Mouse (Mus musculus) small intestine, adult 2 months (tissue): ENCODE measurements at regions not wholly inside any gene's neighbourhood (a gene's known extent, or its start where the extent isn't known, plus 50 kb on each side); places are given as distances from the start of the nearest gene placed in this dataset.
A peak's percentile ranks its signal among the peaks of the same experiment; 100 is the strongest.

Experiments
- H3K27ac ChIP-seq: fragments of 200-500 bp; 2 replicates; pipeline ENCODE4 v1.5.1; 2012; ENCODE audit warnings: low read depth, low read length, control low read depth, inconsistent platforms; ENCODE audit not compliant: insufficient read depth
- H3K27me3 ChIP-seq: fragments of 200-500 bp; 2 replicates; pipeline ENCODE4 v1.6.1; 2012; ENCODE audit warnings: mild to moderate bottlenecking, moderate library complexity, low read length, inconsistent platforms; ENCODE audit not compliant: control insufficient read depth, insufficient read depth
- H3K36me3 ChIP-seq: fragments of 200-500 bp; 2 replicates; pipeline ENCODE4 v1.6.1; 2012; ENCODE audit warnings: mild to moderate bottlenecking, low read length, control low read depth, inconsistent platforms; ENCODE audit not compliant: control insufficient read depth, insufficient read depth
- H3K4me1 ChIP-seq: fragments of 200-500 bp; 2 replicates; pipeline ENCODE4 v1.6.1; 2012; ENCODE audit warnings: low read length, inconsistent platforms, mixed read lengths; ENCODE audit not compliant: control insufficient read depth, insufficient read depth, insufficient read length
- H3K4me3 ChIP-seq: fragments of 200-500 bp; 2 replicates; pipeline ENCODE4 v1.5.1; 2012; ENCODE audit warnings: low read depth, mild to moderate bottlenecking, control low read depth, inconsistent platforms, low read length, moderate library complexity
- CTCF ChIP-seq: fragments of 200-500 bp; IDR thresholded peaks from 2 replicates; pipeline ENCODE4 v1.5.1; 2012; ENCODE audit warnings: low read depth, mild to moderate bottlenecking, control low read depth, inconsistent platforms, low read length, moderate library complexity, mixed read lengths; ENCODE audit not compliant: insufficient replicate concordance, insufficient read length; ENCODE audit errors: extremely low read depth
- POLR2A ChIP-seq: fragments of 200-500 bp; IDR thresholded peaks from 2 replicates; pipeline ENCODE4 v1.6.1; 2012; ENCODE audit warnings: low read depth, mild to moderate bottlenecking, control low read depth, inconsistent platforms, low read length, moderate library complexity
- WGBS: fragments of 180-500 bp; shearing (Covaris S2); methylation state at CpG from one replicate; pipeline ENCODE4 v1.1.7; 2018; 5-methylcytosine and 5-hydroxymethylcytosine counted together

- 17% methylated on average over 3 of the region's 3 CpGs for WGBS
- no peaks in the 10 kb centered on the region for H3K27me3 ChIP-seq
- H3K4me3 ChIP-seq, result peak overlapping the region; percentile 24; the same call in 1 of the 2 replicates
- no peak for TF ChIP-seq CTCF
- TF ChIP-seq POLR2A, result no peak
- H3K4me1 ChIP-seq, result 0 out of 2 replicates have a peak, but pooled peaks cover 2% of the 10 kb centered on the region
- no peak overlapping the region for H3K27ac ChIP-seq
- no peaks in the 10 kb centered on the region for H3K36me3 ChIP-seq
These were observed 77.0 kb upstream of the Tbl1x start for GRCm38 (mm10) chrX:77433811-77434192.

DNA sequence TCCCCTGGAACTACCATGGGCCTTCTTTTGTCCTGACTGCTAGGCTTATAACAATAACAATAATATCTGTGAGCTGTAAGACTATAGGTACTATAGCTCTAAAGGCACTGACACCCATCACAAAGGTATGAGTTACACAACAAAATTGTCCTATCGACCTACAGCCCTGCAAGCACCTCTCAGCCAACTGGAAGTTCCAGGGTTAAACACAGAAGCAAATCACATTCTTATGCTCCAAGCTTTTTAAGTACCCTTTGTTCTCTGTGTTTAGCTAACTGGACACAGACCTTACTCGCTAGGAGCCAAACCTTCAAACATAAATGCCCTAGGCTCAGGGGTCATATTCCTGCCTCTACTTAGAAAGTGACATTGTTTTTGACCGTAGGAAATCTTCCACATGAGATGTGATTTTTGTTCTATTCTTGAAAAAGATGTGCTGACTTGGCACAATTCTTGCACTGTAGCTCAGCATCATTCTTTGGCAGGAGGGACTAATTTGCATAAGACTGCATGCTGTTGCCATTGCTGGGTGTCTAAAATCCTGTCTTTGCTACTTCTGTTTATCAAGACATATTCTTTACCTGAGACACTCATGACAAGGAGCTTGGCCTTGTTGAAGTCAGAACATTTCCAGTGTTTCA, 66.8 kb upstream of the Tbl1x start:
- no peaks in the 10 kb centered on the region for H3K4me1 ChIP-seq
- no peak overlapping the region for H3K27ac ChIP-seq
- no peak overlapping the region for H3K4me3 ChIP-seq
- no peaks in the 10 kb centered on the region for H3K36me3 ChIP-seq
- WGBS, result 56% methylated on average over 3 of the region's 3 CpGs
- no peaks in the 10 kb centered on the region for H3K27me3 ChIP-seq
- no peak for TF ChIP-seq POLR2A
- no peak for TF ChIP-seq CTCF

DNA sequence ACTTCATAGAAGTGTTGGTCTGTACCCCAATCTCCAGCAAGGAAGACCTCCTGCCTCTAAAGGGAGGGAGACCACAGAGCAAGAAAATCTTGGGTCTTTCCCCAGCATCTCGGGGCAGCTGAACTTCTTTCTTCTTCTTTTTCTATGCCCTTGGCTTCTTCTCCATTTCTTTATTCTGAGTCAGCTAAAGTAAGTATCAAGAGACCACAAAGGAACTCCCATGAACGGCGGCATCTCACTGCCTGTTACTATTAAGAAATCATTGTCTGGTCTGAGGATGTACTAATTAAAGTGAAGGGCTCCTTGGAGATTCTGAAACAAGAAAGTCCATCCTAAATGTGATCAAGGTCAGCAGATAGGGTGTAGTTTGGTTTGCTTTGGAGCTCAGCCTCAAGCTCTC, 64.1 kb upstream of the Tbl1x start:
- Histone ChIP-seq H3K4me3 (no peak overlapping the region), H3K27me3 (no peaks in the 10 kb centered on the region), H3K27ac (no peak overlapping the region), H3K36me3 (no peaks in the 10 kb centered on the region), H3K4me1 (no peaks in the 10 kb centered on the region)
- TF ChIP-seq POLR2A (no peak), CTCF (no peak)
- 87% methylated on average over 3 of the region's 3 CpGs for WGBS

- H3K27ac ChIP-seq, result no peak overlapping the region
- H3K27me3 ChIP-seq, result no peaks in the 10 kb centered on the region
- no peak overlapping the region for H3K4me3 ChIP-seq
- no peaks in the 10 kb centered on the region for H3K36me3 ChIP-seq
- no peaks in the 10 kb centered on the region for H3K4me1 ChIP-seq
- WGBS, result 96% methylated on average over 1 of the region's 1 CpGs
- TF ChIP-seq CTCF (no peak), POLR2A (no peak)
These were observed 58.7 kb upstream of the Tbl1x start for GRCm38 (mm10) chrX:77451977-77452675.
